Mouse (Mus musculus): ENCODE data around the gene Akap17b. TPM values are rescaled to one million over a fixed set of nuclear protein-coding genes. Genes with fewer than 3 reads are reported as not detected.

Gene Akap17b
- polyA plus RNA-seq, 1 experiment = 0.25 TPM

DNA sequence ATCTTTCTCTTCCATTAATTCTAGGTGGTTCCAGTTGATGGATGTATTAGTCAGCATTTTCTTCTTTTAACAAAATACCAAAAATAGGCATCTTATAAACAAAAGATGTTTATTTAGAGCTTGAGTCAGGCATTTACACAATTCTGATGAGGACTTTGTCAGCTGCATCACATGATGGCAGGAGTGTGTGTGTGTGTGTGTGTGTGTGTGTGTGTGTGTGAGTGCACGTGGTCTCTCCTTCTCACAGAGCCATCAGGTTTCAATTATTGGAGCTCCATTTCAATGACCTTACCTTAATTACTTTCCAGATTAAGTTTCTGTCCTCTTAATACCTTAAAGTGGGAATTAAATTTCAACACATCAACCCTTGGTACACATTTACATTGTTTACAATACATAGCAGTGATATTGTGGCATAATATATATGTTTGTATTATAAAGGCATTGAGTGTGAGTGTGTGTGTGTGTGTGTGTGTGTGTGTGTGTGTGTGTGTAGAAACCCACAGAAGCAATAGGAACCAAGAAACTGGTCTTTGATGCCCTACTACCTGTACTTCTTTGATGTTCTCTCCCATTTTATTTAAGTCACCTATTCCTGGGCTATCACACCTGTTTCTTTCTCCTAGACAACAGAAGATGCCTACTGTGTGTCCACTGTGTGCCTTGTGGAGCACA lies 58.4 kb downstream of the Akap17b start:
- H3ac ChIP-seq (ENCODE audit: control insufficient read depth, insufficient read length, low read depth) = no peak overlapping the region
- no peaks in the 10 kb centered on the region for H3K79me2 ChIP-seq (ENCODE audit: control insufficient read depth, insufficient read depth)
- no peaks in the 10 kb centered on the region for H3K79me3 ChIP-seq (ENCODE audit: low read depth)
- H3K4me3 ChIP-seq (ENCODE audit: insufficient read depth, poor library complexity, severe bottlenecking) = no peak overlapping the region
- no peaks in the 10 kb centered on the region for H3K27me3 ChIP-seq (ENCODE audit: control insufficient read depth, insufficient read depth, insufficient read length)
- TF ChIP-seq USF1 (IDR thresholded peaks at IDR 0.05; ENCODE audit: low read depth) (no peak), MAX (IDR thresholded peaks at IDR 0.05) (no peak), CTCF (IDR thresholded peaks at IDR 0.05; ENCODE audit: control insufficient read depth, insufficient read depth, insufficient read length) (no peak), CEBPB (IDR thresholded peaks at IDR 0.05; ENCODE audit: low read depth) (no peak), MYOD1 (IDR thresholded peaks at IDR 0.05; ENCODE audit: control insufficient read depth, insufficient read length, low read depth) (no peak), FOSL1 (IDR thresholded peaks at IDR 0.05; ENCODE audit: insufficient read depth, low read length, poor library complexity, severe bottlenecking) (no peak), MYOG (IDR thresholded peaks at IDR 0.05; ENCODE audit: control insufficient read depth, extremely low read depth, insufficient read length) (no peak)
- H3K36me3 ChIP-seq (ENCODE audit: control insufficient read depth, insufficient read depth) = no peaks in the 10 kb centered on the region

DNA sequence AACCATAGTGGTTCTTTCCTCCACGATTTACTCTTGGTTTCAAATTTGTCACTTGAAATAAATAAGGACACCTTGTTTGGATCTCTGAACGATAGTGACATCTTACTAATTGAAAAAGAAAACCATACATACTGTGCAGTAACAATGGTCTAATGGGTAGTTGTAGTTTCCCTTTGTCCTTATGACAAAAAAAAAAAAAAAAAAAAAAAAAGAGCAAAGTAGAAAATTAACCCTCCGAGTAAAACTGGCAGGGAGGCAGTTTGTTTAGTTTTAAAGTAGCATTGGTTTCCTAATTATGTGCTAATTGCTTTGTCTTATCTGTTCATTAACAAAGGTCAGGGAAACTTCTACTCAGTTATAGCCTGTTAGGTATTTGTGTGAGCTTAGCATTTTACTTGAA lies 83.1 kb downstream of the Akap17b start:
- H3K4me3 ChIP-seq (ENCODE audit: insufficient read depth, poor library complexity, severe bottlenecking) = no peak overlapping the region
- H3K36me3 ChIP-seq (ENCODE audit: control insufficient read depth, insufficient read depth) = no peaks in the 10 kb centered on the region
- H3K27me3 ChIP-seq (ENCODE audit: control insufficient read depth, insufficient read depth, insufficient read length) = no peaks in the 10 kb centered on the region
- no peak overlapping the region for H3ac ChIP-seq (ENCODE audit: control insufficient read depth, insufficient read length, low read depth)
- no peaks in the 10 kb centered on the region for H3K79me2 ChIP-seq (ENCODE audit: control insufficient read depth, insufficient read depth)
- no peaks in the 10 kb centered on the region for H3K79me3 ChIP-seq (ENCODE audit: low read depth)
- no peak for TF ChIP-seq MYOG (IDR thresholded peaks at IDR 0.05; ENCODE audit: control insufficient read depth, extremely low read depth, insufficient read length)
- TF ChIP-seq MAX (IDR thresholded peaks at IDR 0.05) = no peak
- no peak for TF ChIP-seq CEBPB (IDR thresholded peaks at IDR 0.05; ENCODE audit: low read depth)
- no peak for TF ChIP-seq MYOD1 (IDR thresholded peaks at IDR 0.05; ENCODE audit: control insufficient read depth, insufficient read length, low read depth)
- TF ChIP-seq USF1 (IDR thresholded peaks at IDR 0.05; ENCODE audit: low read depth) = no peak
- no peak for TF ChIP-seq CTCF (IDR thresholded peaks at IDR 0.05; ENCODE audit: control insufficient read depth, insufficient read depth, insufficient read length)
- TF ChIP-seq FOSL1 (IDR thresholded peaks at IDR 0.05; ENCODE audit: insufficient read depth, low read length, poor library complexity, severe bottlenecking) = no peak

DNA sequence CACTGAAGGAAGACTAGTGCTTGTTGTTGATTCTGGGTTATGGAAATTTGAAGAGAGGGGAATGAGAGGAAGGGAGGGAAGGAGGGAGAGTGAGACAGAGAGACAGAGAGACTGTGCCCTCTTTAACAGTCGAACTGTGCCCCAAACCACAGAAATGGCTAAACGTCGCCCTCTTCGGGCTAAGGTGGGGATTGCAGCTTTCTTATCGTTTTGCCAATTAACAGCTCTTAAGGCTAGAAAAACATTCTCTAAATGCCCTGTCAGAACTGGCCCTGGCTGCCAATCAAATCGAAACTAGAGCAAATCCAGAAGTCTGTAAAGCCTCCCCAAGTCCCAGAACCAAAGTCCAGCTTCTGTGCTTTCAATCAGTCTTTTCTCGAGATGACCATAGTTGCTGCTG lies 83.5 kb downstream of the Akap17b start:
- Histone ChIP-seq H3K79me3 (ENCODE audit: low read depth) (no peaks in the 10 kb centered on the region), H3K27me3 (ENCODE audit: control insufficient read depth, insufficient read depth, insufficient read length) (no peaks in the 10 kb centered on the region), H3K36me3 (ENCODE audit: control insufficient read depth, insufficient read depth) (no peaks in the 10 kb centered on the region), H3ac (ENCODE audit: control insufficient read depth, insufficient read length, low read depth) (no peak overlapping the region), H3K4me3 (ENCODE audit: insufficient read depth, poor library complexity, severe bottlenecking) (no peak overlapping the region), H3K79me2 (ENCODE audit: control insufficient read depth, insufficient read depth) (no peaks in the 10 kb centered on the region)
- TF ChIP-seq CEBPB (IDR thresholded peaks at IDR 0.05; ENCODE audit: low read depth) = no peak

DNA sequence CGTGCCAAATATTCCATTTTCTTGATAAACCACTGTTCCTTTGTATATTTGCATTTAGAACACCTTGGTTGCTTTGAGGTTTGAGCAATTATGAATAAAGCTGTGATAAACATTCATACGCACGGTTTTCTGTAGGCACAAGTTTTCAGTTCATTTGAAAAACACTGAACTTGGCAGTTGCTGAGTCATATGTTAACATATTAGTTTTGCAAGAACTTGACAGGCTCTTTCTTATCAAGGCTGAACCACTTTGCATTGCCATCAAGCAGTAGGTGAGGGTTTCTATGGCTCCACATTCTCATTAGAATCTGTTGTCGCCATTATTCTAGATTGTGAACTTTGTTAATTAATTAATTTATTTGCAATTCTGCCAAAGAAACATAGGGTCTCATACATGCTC lies 85.0 kb downstream of the Akap17b start:
- H3K36me3 ChIP-seq (ENCODE audit: control insufficient read depth, insufficient read depth) = no peaks in the 10 kb centered on the region
- no peak overlapping the region for H3K4me3 ChIP-seq (ENCODE audit: insufficient read depth, poor library complexity, severe bottlenecking)
- TF ChIP-seq MYOD1 (IDR thresholded peaks at IDR 0.05; ENCODE audit: control insufficient read depth, insufficient read length, low read depth) (no peak), FOSL1 (IDR thresholded peaks at IDR 0.05; ENCODE audit: insufficient read depth, low read length, poor library complexity, severe bottlenecking) (no peak), CTCF (IDR thresholded peaks at IDR 0.05; ENCODE audit: control insufficient read depth, insufficient read depth, insufficient read length) (no peak), MAX (IDR thresholded peaks at IDR 0.05) (no peak), USF1 (IDR thresholded peaks at IDR 0.05; ENCODE audit: low read depth) (no peak), CEBPB (IDR thresholded peaks at IDR 0.05; ENCODE audit: low read depth) (no peak), MYOG (IDR thresholded peaks at IDR 0.05; ENCODE audit: control insufficient read depth, extremely low read depth, insufficient read length) (no peak)
- H3K27me3 ChIP-seq (ENCODE audit: control insufficient read depth, insufficient read depth, insufficient read length) = no peaks in the 10 kb centered on the region
- no peaks in the 10 kb centered on the region for H3K79me3 ChIP-seq (ENCODE audit: low read depth)
- H3K79me2 ChIP-seq (ENCODE audit: control insufficient read depth, insufficient read depth) = no peaks in the 10 kb centered on the region
- no peak overlapping the region for H3ac ChIP-seq (ENCODE audit: control insufficient read depth, insufficient read length, low read depth)

Other genes starting within 250 kb of the Akap17b start
- not detected for gene Gm6268, start 244.1 kb downstream of the Akap17b start, polyA plus RNA-seq (2012; fragmentation: generic; extraction: Trizol)
- gene Gm14569, start 153.6 kb downstream of the Akap17b start, polyA plus RNA-seq (2012; fragmentation: generic; extraction: Trizol) = under 0.01 TPM
- gene Pgrmc1, start 47.2 kb downstream of the Akap17b start, polyA plus RNA-seq (2012; fragmentation: generic; extraction: Trizol) = 76.8 TPM
- gene Slc25a43, start 98.3 kb upstream of the Akap17b start, polyA plus RNA-seq (2012; fragmentation: generic; extraction: Trizol) = 1.2 TPM
- gene Slc25a5, start 150.3 kb upstream of the Akap17b start, polyA plus RNA-seq (2012; fragmentation: generic; extraction: Trizol) = 988 TPM
- 64.8 TPM for gene Ube2a, start 228.5 kb upstream of the Akap17b start, polyA plus RNA-seq (2012; fragmentation: generic; extraction: Trizol)
- gene C330007P06Rik, start 228.7 kb upstream of the Akap17b start, polyA plus RNA-seq (2012; fragmentation: generic; extraction: Trizol) = 6.3 TPM